Mouse (Mus musculus) lung, postnatal 0 days (tissue): Measurements from ENCODE around the gene Fam129b.

Experiments
- CTCF ChIP-seq: IDR thresholded peaks from 2 replicates; pipeline ENCODE4 v1.5.1; 2016; ENCODE audit warnings: antibody characterized with exemption, mild to moderate bottlenecking
- EP300 ChIP-seq: IDR thresholded peaks from 2 replicates; pipeline ENCODE4 v1.6.1; 2016; ENCODE audit warnings: antibody characterized with exemption, mild to moderate bottlenecking, control low read depth

DNA sequence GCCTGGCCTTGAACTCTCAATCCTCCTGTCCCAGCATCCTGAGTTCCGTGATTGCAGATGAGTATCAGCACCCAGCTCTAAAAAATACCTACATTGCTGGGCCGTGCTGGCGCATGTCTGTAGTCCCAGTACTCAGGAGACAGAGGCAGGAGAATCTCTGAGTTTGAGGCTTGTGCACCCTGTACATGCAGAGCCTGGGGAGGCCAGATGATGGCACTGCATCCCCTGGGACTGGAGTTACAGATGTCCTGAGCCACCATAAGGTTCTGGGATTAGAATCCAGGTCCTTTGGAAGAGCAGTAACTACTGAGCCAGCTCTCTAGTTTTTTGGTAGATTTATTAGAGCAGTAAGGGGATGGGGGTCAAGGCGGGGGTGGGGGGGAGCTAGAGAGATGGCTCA, 64.6 kb downstream of the Fam129b start:
- TF ChIP-seq CTCF = no peak
- no peak for TF ChIP-seq EP300
